In genomic region chr15:95598630-95599029, GRCm38 (mm10) we compare ENCODE assay signal across 7 mouse cellular contexts. TPM values are rescaled to one million over a fixed set of nuclear protein-coding genes. Genes with fewer than 3 reads are reported as not detected.
DNase-seq lines count a peak whose midpoint lies in the region; ATAC-seq and TF ChIP-seq lines count a peak whose summit lies in the region.

No protein-coding gene starts in this region.

- H3K4me3 ChIP-seq in C2C12 (ENCODE audit: insufficient read depth, poor library complexity, severe bottlenecking) (no peak overlapping the region), ES-E14 (ENCODE audit: insufficient read depth in 1 of 2, low read depth in 1 of 2, low read length in 2 of 2, poor library complexity in 1 of 2, severe bottlenecking in 1 of 2) (no peak overlapping the region)

- H3ac ChIP-seq in C2C12 (ENCODE audit: control insufficient read depth, insufficient read length, low read depth): no peak overlapping the region

- in situ Hi-C loops in ES-E14 (cut with MboI; ENCODE audit: low sequenced_read_pairs in 2 of 2, unreplicated experiment in 2 of 2): no loop called here

- H3K27ac ChIP-seq in ES-E14 (ENCODE audit: insufficient read depth, low read depth, low read length, poor library complexity, severe bottlenecking): no peak overlapping the region

- H3K4me1 ChIP-seq in ES-E14 (ENCODE audit: control insufficient read depth in 2 of 2, insufficient read depth in 2 of 2, low read length in 2 of 2, poor library complexity in 1 of 2): no peaks in the 10 kb centered on the region

- H3K79me2 ChIP-seq in C2C12 (ENCODE audit: control insufficient read depth, insufficient read depth): no peaks in the 10 kb centered on the region

- H3K36me3 ChIP-seq in C2C12 (ENCODE audit: control insufficient read depth, insufficient read depth): no peaks in the 10 kb centered on the region
- H3K36me3 ChIP-seq in ES-E14 (ENCODE audit: control insufficient read depth, insufficient read depth, low read length, poor library complexity, severe bottlenecking): no peaks in the 10 kb centered on the region

- no peak overlapping the region for H3K9ac ChIP-seq in ES-E14 (ENCODE audit: insufficient read depth, low read depth, low read length, poor library complexity, severe bottlenecking)

- DNase-seq in kidney, postnatal 4 days: peak; percentile 26 to 33
- DNase-seq in kidney, adult 11 months: no peak
- peak; percentile 37 for DNase-seq in ES-E14 (ENCODE audit: low read depth, low spot score)
- DNase-seq in layer of hippocampus, postnatal 36 days: peak; percentile 11 to 16
- DNase-seq in spleen, postnatal 4 days (ENCODE audit: low spot score in 2 of 2): no peak

- no peaks in the 10 kb centered on the region for H3K27me3 ChIP-seq in C2C12 (ENCODE audit: control insufficient read depth, insufficient read depth, insufficient read length)

- no peaks in the 10 kb centered on the region for H3K9me3 ChIP-seq in ES-E14 (ENCODE audit: control insufficient read depth, insufficient read depth, low read depth, low read length)

- TF ChIP-seq CTCF in C2C12 (IDR thresholded peaks at IDR 0.05; ENCODE audit: control insufficient read depth, insufficient read depth, insufficient read length): peak; percentile 21

- ATAC-seq in activated CD4-positive, CD25-positive, alpha-beta regulatory T cell, adult 4 months: no peak

- H3K79me3 ChIP-seq in C2C12 (ENCODE audit: low read depth): no peaks in the 10 kb centered on the region

TF ChIP-seq in C2C12, 6 proteins besides CTCF, POLR2A, EP300 and RAD21:
- TF ChIP-seq MAX (IDR thresholded peaks at IDR 0.05) (no peak), MYOD1 (IDR thresholded peaks at IDR 0.05; ENCODE audit: control insufficient read depth, insufficient read length, low read depth) (no peak)

TF ChIP-seq in ES-E14, 5 proteins besides CTCF, POLR2A, EP300 and RAD21:
- TF ChIP-seq MAFK (IDR thresholded peaks at IDR 0.05; ENCODE audit: insufficient read depth, low read depth, low read length) (no peak), HCFC1 (IDR thresholded peaks at IDR 0.05; ENCODE audit: borderline replicate concordance, insufficient read depth, low read length) (no peak), ZNF384 (IDR thresholded peaks at IDR 0.05; ENCODE audit: low read depth, low read length) (no peak), ZC3H11A (IDR thresholded peaks at IDR 0.05; ENCODE audit: borderline replicate concordance, low read depth, low read length) (no peak), CHD2 (IDR thresholded peaks at IDR 0.05; ENCODE audit: low read depth, low read length) (no peak)

RNA-seq across cellular contexts. Expression of gene Dbx2, which starts 57.1 kb away (rescaled TPM):
- polyA plus RNA-seq in C2C12 (2012; fragmentation: generic; extraction: Trizol): not detected
- total RNA-seq in ES-E14 (2012; rRNA removed): 1.1 and 1.5 TPM in 2 replicates
- total RNA-seq in layer of hippocampus, postnatal 36 days (2021): 10 to 100 TPM; 26.8 to 41.9 TPM
- polyA plus RNA-seq in activated CD4-positive, CD25-positive, alpha-beta regulatory T cell, adult 4 months (2017; shearing (Covaris generic)): not detected

Comparison
In these comparisons a context has a peak if more than half of its experiments do, and no peak if none do; other contexts are left out.
1. DNase-seq: peak in kidney, postnatal 4 days (2 of 2), ES-E14 (single experiment) and layer of hippocampus, postnatal 36 days (2 of 2); none in kidney, adult 11 months (single experiment) and spleen, postnatal 4 days (0 of 2).
2. RNA of gene Dbx2, which starts 57.1 kb away (total RNA-seq): 26.8 to 41.9 TPM in layer of hippocampus, postnatal 36 days; 1.1 to 1.5 TPM in ES-E14; every median in the first group is over 10 times any median in the second.